Comparison of ENCODE assay signal across 9 mouse cellular contexts in genomic region chr16:23518567-23519369, GRCm38 (mm10). TPM values are rescaled to one million over a fixed set of nuclear protein-coding genes. Genes with fewer than 3 reads are reported as not detected.
A peak's percentile ranks its signal among the peaks of the same experiment; 100 is the strongest.
DNase-seq lines count a peak whose midpoint lies in the region; ATAC-seq and TF ChIP-seq lines count a peak whose summit lies in the region.
"Had no signal": no experiment of that assay in that cellular context is flagged by ENCODE, and none has a peak within 500 bp of the region (broad histone marks: within the 10 kb centered on the region; RNA-seq: fewer than 3 reads in every experiment).

No protein-coding gene starts in this region.

- H3K27me3 ChIP-seq in kidney, embryonic 16.5 days (ENCODE audit: insufficient read depth, low read length) = peaks cover 7% of the 10 kb centered on the region; the same call in 1 of the 2 replicates
- no peaks in the 10 kb centered on the region for H3K27me3 ChIP-seq in Patski
- H3K27me3 ChIP-seq in forebrain, embryonic 12.5 days = no peaks in the 10 kb centered on the region
- H3K27me3 ChIP-seq in liver, postnatal 0 days (ENCODE audit: insufficient read depth, low read length) = no peaks in the 10 kb centered on the region

- in situ Hi-C loops in Patski (cut with MboI; ENCODE audit: low pct_unique_long_range_greater_than_20kb) = loop anchor here (10.0 kb wide), 1 partner anchor 284 kb away; no protein-coding TSS in a partner anchor

- CTCF ChIA-PET in Patski (lab: Charles Lee) = interaction anchor here (0.9 to 2.0 kb wide), 7 partner anchors 14 to 59 kb away, joined by 3 to 7 read pairs (median 4); no protein-coding TSS in a partner anchor

- H3K4me2 ChIP-seq in kidney, embryonic 16.5 days (replicated peaks; ENCODE audit: low read depth, low read length) = peak overlapping the region; percentile 60; the same call in 1 of the 2 replicates
- peak overlapping the region; percentile 69 for H3K4me2 ChIP-seq in forebrain, embryonic 12.5 days
- H3K4me2 ChIP-seq in liver, postnatal 0 days (ENCODE audit: low read depth, low read length) = peak overlapping the region; percentile 64

- peak overlapping the region; percentile 83 for H3K27ac ChIP-seq in kidney, embryonic 16.5 days (ENCODE audit: low read length)
- peak overlapping the region; percentile 93 for H3K27ac ChIP-seq in forebrain, embryonic 12.5 days
- H3K27ac ChIP-seq in liver, postnatal 0 days (ENCODE audit: low read depth) = peak overlapping the region; percentile 83

- TF ChIP-seq CTCF in Patski (IDR thresholded peaks at IDR 0.05) = no peak
- TF ChIP-seq CTCF in liver, postnatal 0 days (IDR thresholded peaks at IDR 0.05; ENCODE audit: low read depth) = no peak

- POLR2A ChIA-PET in Patski (lab: Charles Lee) = interaction anchor here (1.1 to 1.5 kb wide), 2 partner anchors 18 to 22 kb away, joined by 5 read pairs; no protein-coding TSS in a partner anchor

- H3K4me3 ChIP-seq in kidney, embryonic 16.5 days (ENCODE audit: low read length) = no peak overlapping the region
- peak overlapping the region; percentile 54 for H3K4me3 ChIP-seq in forebrain, embryonic 12.5 days (replicated peaks)
- peak overlapping the region; percentile 53 for H3K4me3 ChIP-seq in liver, postnatal 0 days (ENCODE audit: low read depth, low read length)

- ATAC-seq in kidney, embryonic 16.5 days (ENCODE audit: low FRiP score, low TSS enrichment) = no peak
- peak; percentile 53 for ATAC-seq in Patski
- ATAC-seq in forebrain, embryonic 12.5 days (ENCODE audit: low FRiP score) = no peak
- ATAC-seq in liver, postnatal 0 days = peak; percentile 18; the same call in 1 of the 2 replicates
- no peak for ATAC-seq in activated CD4-positive, CD25-positive, alpha-beta regulatory T cell, adult 4 months

- DNase-seq in kidney, postnatal 25 days = no peak
- no peak for DNase-seq in Patski (ENCODE audit: low read depth, low spot score)
- DNase-seq in liver, postnatal 0 days = peak; percentile 32
- no peak for DNase-seq in layer of hippocampus, adult 9-11 months
- DNase-seq in gastrocnemius, postnatal 4 days (ENCODE audit: low spot score in 2 of 2) = no peak
- DNase-seq: thymus, postnatal 14 days had no signal

- H3K36me3 ChIP-seq in kidney, embryonic 16.5 days (ENCODE audit: insufficient read depth, low read length) = no peaks in the 10 kb centered on the region
- H3K36me3 ChIP-seq in forebrain, embryonic 12.5 days (replicated peaks) = peaks cover under 1% of the 10 kb centered on the region; the same call in 1 of the 2 replicates
- no peaks in the 10 kb centered on the region for H3K36me3 ChIP-seq in liver, postnatal 0 days (replicated peaks; ENCODE audit: insufficient read depth, low read length)

- no peak for TF ChIP-seq EP300 in liver, postnatal 0 days (IDR thresholded peaks at IDR 0.05; ENCODE audit: low read depth)

- WGBS in kidney, embryonic 16.5 days = 50% methylated on average over 10 of the region's 10 CpGs
- 76% methylated on average over 10 of the region's 10 CpGs for WGBS in forebrain, embryonic 12.5 days
- 61% methylated on average over 10 of the region's 10 CpGs for WGBS in liver, postnatal 0 days (ENCODE audit: insufficient replicate concordance)

- peaks cover 56% of the 10 kb centered on the region for H3K4me1 ChIP-seq in kidney, embryonic 16.5 days (ENCODE audit: insufficient read depth, low read length)
- peaks cover 63% of the 10 kb centered on the region for H3K4me1 ChIP-seq in forebrain, embryonic 12.5 days
- peaks cover 16% of the 10 kb centered on the region for H3K4me1 ChIP-seq in liver, postnatal 0 days (ENCODE audit: insufficient read depth)

- H3K9me3 ChIP-seq in kidney, embryonic 16.5 days (ENCODE audit: low read length) = no peaks in the 10 kb centered on the region
- H3K9me3 ChIP-seq in forebrain, embryonic 12.5 days = no peaks in the 10 kb centered on the region
- H3K9me3 ChIP-seq in liver, postnatal 0 days (ENCODE audit: low read length) = no peaks in the 10 kb centered on the region

- H3K9ac ChIP-seq in kidney, embryonic 16.5 days (replicated peaks; ENCODE audit: low read length) = no peak overlapping the region
- no peak overlapping the region; the same call in 1 of the 2 replicates for H3K9ac ChIP-seq in forebrain, embryonic 12.5 days
- peak overlapping the region; percentile 73 for H3K9ac ChIP-seq in liver, postnatal 0 days (replicated peaks)

RNA-seq across cellular contexts. Expression of gene Rtp4, which starts 1.3 kb away (rescaled TPM):
- 6.7 and 8.4 TPM in 2 replicates for polyA plus RNA-seq in kidney, embryonic 16.5 days (2015; fragmentation: Nextera tagmentation; extraction: Ambion mirVana)
- polyA plus RNA-seq in Patski (2021) = 5.0 TPM
- polyA plus RNA-seq in forebrain, embryonic 12.5 days (2016; fragmentation: Nextera tagmentation; extraction: Ambion mirVana) = 2.0 and 2.5 TPM in 2 replicates
- polyA plus RNA-seq in liver, postnatal 0 days (2015; fragmentation: Nextera tagmentation; extraction: Ambion mirVana) = 24.0 and 28.3 TPM in 2 replicates
- 100 to 1,000 TPM; 129 to 178 TPM for polyA plus RNA-seq in activated CD4-positive, CD25-positive, alpha-beta regulatory T cell, adult 4 months (2017; shearing (Covaris generic))
- total RNA-seq in gastrocnemius, postnatal 4 days (2021) = 1 to 10 TPM; 1.3 to 1.8 TPM

RNA-seq across cellular contexts. Expression of gene Masp1, which starts 1.8 kb away (rescaled TPM):
- 7.6 and 8.0 TPM in 2 replicates for polyA plus RNA-seq in kidney, embryonic 16.5 days (2015; fragmentation: Nextera tagmentation; extraction: Ambion mirVana)
- 81.4 TPM for polyA plus RNA-seq in Patski (2021)
- polyA plus RNA-seq in forebrain, embryonic 12.5 days (2016; fragmentation: Nextera tagmentation; extraction: Ambion mirVana) = 37.1 and 42.4 TPM in 2 replicates
- 31.7 and 38.3 TPM in 2 replicates for polyA plus RNA-seq in liver, postnatal 0 days (2015; fragmentation: Nextera tagmentation; extraction: Ambion mirVana)
- not detected for polyA plus RNA-seq in activated CD4-positive, CD25-positive, alpha-beta regulatory T cell, adult 4 months (2017; shearing (Covaris generic))
- 1 to 10 TPM; 8.0 to 9.0 TPM for total RNA-seq in gastrocnemius, postnatal 4 days (2021)

Comparison
In these comparisons a context has a peak if more than half of its experiments do, and no peak if none do; other contexts are left out.
1. ATAC-seq: peak in Patski (single experiment) and liver, postnatal 0 days (single experiment); none in kidney, embryonic 16.5 days (single experiment), forebrain, embryonic 12.5 days (single experiment) and activated CD4-positive, CD25-positive, alpha-beta regulatory T cell, adult 4 months (single experiment).
2. Peak in every context shown above with its lines, with median percentiles within 50 percentile points of each other: H3K27ac ChIP-seq and H3K4me2 ChIP-seq.